Mouse (Mus musculus): ENCODE measurements at regions not wholly inside any gene's neighbourhood (a gene's known extent, or its start where the extent isn't known, plus 50 kb on each side); places are given as distances from the start of the nearest gene placed in this dataset.

DNA sequence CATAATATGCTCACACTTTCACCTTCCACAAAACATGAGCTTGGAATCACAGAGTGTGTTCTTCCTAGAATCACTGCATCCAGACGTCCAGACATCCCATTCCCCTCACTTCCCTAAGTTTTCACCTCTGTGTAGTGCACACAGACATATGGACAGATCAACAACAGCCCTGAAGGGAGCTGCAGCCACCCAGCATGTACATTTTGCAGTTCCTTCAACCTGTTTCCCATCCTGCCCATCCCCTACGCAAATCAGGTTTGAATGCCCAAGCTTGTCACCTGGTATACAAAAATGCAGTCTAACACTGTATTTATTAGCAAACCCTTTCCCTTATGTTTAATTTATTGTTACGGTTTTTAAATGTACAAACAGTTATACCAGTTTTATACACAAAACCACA, 294.4 kb upstream of the Prkd1 start:
- DNase-seq (ENCODE audit: low read depth): no peak

DNA sequence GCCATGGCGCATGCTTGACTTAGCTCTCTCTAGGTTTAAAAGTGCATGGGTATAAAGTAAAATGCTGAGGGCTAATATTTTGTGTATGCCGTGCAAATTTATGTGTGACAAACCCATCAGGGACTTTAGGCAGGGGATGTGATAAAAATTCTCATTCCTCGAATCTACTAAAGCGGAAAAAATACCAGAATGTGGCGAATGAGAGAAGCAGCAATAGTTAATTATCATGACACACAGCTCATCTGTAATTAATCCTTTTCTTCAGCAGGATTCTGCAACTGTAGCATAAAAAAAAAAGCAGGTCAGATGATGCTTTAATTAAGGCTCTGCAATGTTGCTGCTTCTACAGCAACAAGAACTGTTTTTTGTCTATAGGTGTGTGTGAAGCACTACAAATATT, 286.6 kb upstream of the Prkd1 start:
- no peak for DNase-seq (ENCODE audit: low read depth)

DNA sequence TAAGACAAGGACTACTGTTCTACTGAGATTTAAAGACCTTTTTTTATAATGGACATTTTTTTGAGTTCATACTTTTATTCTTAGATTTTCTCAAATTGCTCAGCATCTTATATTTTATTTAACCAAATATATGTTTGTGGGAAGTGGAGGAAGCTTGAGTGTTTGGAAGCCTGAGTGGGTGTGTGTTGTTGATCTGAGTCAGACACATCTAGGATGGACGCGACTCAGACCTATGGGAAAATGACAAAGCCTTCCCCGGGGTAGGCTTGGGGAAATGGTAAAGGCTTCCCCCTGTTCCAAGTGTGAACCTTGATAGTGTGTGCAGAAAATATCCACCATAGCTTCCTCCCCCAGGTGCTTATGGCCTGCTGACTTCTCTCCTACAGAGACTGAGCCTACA, 283.6 kb upstream of the Prkd1 start:
- no peak for DNase-seq (ENCODE audit: low read depth)

DNA sequence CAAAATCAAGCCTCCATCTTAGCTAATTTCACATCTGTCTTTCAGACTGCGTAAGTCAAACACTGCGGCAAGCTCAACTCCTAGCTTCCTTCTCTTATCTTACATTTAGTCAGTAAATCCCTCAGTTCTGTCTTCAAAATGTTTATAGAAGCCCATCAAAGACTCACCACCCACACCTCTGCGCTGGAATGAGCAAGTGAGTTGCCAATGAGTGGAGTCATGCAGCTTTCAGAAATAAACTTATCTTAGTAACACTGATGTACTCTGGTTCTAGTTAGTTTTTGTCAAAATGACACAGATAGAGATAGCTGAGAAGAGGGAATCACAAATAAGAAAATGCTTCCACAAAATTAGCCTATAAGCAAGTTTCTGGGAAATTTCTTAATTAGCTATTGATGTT, 280.7 kb upstream of the Prkd1 start:
- DNase-seq (ENCODE audit: low read depth): no peak

DNA sequence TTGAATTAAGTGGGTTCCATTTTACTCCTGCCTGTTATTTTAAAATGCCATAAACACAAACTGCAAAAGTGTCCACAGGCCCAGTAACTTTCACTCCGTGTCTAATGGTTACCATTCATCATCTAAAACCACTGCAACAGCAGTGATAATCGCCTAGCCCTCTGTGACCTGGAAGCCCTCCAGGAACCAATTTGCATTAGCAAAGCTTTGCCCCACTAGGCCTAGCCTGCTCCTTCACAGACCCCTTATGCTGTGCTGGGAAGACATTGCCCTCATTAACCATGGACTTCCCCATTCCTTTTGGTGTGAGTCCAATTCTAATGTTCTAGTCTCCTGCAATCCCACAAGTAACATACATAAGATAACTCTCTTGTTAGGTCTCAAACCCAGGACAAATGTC, 277.3 kb upstream of the Prkd1 start:
- DNase-seq (ENCODE audit: low read depth): no peak

DNA sequence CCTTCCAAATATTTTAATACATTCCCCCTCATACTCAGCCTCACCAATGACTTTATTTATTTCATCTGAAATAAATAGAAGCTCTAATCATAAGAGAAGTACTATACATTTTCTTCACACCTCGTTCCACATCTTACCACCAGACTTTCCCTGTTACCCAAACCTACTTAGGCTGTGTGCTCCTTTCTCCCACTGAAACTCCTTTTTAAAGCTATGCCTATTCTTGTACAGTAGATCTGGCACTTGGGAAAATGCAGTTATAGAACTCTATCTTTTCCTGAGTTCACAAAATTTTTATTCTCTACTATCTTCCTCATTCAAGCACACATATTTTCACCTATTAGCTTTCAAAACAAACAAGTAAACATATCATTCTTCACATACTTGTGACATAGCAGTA, 272.8 kb upstream of the Prkd1 start:
- no peak for DNase-seq (ENCODE audit: low read depth)

DNA sequence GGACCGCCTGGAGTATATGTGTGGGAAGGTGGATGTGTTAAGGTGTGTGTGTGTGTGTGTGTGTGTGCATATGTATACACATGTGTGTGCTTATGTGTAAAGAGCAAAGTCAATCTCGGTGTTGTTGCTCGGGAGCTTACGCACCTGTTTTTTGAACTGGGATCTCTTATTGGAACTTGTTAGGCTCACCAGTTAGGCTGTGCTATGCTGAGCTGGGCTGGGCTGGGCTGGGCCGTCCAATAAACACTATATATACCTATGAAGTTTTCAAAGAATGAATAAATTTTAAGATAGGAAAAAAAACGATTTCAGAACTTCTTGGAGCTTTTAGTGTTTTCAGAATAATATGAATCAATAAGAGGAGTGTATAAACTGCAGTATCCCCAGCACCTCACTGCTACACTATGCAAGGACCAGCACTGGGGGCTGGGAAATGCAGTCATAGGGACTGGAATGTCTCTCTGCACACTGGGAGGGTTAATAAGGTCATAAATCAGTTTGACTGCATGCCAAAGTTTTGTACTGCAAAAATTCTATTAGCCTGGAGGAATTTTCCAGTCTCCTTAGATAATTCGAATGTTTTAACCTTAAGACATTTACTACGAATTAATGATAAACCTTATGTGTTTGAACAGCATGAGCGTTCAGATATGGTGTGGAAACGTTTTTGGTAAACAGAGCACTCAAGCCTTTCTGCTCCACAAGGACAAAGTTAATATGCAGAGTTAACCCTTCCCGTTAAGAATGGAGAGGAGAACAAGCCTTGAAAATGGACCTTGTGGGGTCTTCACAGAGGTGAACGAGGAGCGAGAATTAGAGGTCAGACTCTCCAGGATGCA, 250.9 kb upstream of the Prkd1 start:
- DNase-seq (ENCODE audit: low read depth): no peak

DNA sequence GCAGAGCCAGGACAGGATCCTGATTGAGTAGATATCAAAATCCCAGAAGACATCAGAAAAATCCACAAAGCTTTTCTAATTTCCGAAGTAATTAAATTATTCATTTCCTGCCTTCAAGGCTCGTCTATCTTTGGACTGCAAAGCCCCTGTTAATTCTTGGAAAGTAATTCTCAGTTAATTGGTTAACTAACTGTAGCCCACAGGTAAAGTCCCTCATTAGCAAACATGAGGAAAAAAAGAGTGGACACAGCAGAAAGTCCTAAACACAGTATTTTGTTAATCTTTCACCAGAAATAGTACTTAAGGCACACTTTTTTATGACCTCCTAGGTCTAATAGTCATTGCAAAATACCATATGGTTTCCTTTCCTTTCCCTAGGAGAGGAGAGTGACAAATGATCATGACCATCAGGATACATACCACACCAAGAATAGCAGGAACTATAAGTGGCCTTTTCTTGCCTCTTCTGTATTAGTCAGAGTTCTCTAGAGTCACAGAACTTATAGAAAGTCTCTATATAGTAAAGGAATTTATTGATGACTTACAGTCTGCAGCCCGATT, 248.8 kb upstream of the Prkd1 start:
- no peak for DNase-seq (ENCODE audit: low read depth)

DNA sequence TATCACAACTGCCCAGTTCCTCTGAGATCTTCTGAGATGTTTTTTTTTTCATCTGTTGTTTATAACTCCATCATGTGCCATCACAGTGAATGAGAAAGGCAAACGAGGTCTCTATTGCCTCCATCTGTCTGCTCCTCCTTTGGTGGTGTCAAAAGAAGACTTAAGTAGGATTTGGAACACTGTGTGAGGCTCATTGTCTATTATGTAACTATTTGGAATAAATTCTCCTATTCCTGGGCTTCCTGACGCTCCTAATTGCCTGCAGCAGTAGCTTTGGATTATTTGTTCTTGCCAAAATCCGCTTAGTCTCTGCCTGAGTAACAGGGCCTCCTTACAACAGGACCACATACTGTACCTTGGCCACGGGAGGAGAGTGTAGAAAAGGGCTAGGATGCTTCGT, 244.7 kb upstream of the Prkd1 start:
- no peak for DNase-seq (ENCODE audit: low read depth)

DNA sequence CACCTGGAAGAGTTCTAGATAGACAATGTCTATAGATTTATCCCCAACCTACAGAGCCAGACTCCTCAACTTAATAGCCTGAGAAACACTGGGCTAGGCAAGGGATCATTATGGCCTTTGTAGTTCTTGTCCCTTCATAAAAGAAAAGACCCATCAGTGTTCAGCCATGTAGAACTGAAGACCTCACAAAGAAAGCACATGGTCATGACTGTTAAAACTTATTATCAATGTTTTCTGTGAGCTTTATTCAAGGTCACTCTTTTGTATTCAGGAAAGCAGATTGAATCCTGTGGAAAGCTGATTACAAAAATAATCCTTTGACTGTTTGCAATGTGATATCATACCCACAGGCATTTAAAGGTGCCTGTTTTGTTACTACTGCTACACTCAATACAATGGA, 226.9 kb upstream of the Prkd1 start:
- DNase-seq (ENCODE audit: low read depth): no peak

DNA sequence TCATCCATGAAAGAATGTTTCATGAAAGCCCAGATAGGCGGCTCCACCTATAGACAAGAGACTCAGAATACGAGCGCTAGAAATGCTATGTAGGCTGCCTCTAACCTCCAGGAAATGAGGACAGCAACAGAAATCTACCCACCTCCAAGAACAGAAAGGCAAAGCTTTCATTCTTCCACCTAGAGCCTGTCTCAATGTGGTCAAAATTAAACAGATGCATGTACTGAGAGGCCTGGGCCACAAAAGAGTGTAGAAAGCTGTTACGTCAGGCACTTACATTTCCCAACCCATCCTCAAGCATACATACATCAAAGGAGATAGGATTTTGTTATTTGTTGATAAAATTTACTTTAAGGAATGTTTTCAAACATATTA, 225.1 kb upstream of the Prkd1 start:
- no peak for DNase-seq (ENCODE audit: low read depth)

DNA sequence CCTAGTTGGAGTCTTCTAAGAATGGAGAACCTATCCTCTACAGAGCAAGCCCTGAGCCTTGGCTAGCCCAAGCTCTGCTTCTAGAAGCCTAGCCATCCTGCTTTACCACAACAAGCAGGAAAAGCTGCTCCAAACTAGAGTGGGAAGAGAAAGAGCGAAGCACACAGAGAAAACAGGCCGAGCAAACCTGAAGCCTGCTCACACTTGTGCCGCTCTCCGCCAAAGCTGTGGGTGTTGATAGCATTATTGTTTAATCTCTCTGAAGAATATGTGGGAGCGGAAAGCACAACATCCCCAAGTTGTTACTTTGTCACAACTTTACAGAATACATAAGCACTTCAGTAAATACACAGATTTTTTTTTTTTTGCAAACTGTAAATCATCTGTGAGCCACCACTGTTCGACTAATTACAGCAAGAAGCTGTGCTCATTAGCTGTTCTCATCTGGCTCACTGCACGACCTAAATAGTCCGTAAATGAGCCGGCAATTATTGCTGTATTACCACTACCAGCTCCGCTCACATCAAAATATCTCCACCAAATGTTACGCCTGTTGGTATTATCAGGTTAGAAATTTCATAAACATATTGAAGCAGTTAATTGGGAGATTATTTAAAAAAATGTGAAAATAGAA, 224.6 kb upstream of the Prkd1 start:
- no peak for DNase-seq (ENCODE audit: low read depth)

DNA sequence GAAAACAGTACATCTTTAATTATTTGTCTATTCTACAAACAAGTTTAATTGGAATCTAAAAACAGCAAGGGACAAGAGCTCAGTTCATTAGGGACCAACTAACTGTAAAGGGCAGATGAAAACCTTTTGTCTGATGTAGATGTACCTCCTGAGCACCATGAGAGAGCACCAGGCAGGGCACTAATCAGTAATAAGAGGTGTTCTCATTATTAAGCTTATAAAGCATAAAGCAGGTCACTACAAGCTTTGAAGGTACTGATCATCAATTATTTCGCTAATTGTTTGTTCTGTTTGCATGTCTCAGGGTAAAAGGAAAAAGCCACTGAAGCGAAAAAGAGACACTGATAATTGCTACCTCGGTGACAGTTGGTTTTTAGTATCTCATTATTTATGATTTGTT, 202.7 kb upstream of the Prkd1 start:
- DNase-seq (ENCODE audit: low read depth): no peak

DNA sequence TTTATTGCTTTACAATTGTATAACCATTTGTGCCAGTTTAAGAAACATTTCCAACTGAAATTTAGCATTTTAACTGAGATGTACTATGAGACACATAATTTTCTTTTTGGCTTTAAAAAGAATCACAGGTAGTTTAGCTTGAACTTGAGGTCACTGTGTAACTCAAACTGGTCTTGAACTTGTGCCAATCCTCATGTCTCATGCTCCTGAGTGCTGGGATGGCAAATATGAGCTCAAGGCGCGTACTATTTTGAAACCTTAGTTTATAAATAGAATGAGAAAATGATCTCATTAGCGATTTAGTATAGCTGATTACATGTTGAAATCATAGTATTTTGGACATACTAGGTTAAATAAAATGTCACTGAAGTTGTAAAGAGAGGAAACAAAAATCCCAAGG, 199.1 kb upstream of the Prkd1 start:
- no peak for DNase-seq (ENCODE audit: low read depth)

DNA sequence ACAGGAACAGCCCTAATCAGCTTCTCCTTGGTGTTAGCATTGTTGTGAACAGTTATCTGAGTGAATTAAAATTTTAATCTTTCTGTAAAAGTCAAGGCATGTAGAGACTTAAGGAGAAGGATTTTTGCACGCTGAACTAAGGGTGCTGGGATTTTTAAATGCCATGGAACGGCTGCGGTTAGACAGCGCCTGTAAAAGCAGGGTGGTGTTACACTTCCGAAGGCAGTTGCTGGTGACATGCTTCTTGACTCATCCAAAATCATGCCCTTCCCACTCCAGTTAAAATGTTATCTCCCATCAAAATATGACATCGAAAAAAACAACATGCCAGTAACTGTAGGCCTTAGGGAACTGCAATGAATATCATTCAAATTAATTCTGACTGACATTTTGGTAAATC, 193.8 kb upstream of the Prkd1 start:
- peak; percentile 17 for DNase-seq (ENCODE audit: low read depth)

DNA sequence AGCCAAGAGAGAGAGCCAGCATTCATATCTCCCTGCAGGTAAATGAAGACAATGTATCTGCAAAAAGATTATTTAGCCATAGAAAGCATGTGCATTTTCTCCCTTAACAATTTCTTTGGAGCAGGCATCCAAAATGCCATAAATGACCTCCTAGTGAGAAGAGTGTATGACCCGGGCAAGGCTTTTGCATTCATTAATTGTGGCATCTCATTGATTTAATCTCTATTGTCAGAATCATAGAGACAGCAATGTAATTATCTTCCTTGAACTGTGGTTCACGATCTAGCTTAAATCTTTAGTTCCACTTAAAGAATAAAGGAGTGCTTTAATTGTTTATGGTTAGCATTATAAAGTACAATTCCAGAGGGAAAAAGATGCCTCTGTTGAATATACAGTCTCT, 190.5 kb upstream of the Prkd1 start:
- DNase-seq (ENCODE audit: low read depth): no peak

DNA sequence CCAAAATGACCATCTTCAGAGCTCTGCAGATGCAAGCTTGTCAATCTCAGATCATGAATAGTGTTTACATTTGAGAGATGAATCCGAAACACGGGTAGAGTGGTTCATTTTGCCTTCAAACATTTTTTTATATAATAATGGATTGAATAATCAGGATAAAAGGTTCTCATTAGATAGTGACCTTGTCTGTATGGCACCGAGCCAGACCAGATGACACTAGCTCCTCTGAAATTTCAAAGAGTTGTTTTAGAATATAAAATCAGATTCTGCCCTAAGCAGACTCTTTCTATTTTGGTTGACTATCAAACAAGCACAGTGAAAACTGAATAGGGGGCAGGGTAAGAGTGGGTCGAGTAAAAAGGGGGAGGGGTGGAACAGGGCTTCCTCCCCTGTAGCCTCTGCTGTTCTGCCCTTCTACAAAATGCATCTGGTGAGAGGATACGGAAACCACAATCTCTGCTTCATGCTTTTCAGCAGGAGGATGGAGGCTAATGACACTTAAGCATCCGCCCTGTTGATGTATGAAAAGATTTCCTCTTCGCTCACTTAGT, 159.9 kb upstream of the Prkd1 start:
- DNase-seq (ENCODE audit: low read depth): no peak

DNA sequence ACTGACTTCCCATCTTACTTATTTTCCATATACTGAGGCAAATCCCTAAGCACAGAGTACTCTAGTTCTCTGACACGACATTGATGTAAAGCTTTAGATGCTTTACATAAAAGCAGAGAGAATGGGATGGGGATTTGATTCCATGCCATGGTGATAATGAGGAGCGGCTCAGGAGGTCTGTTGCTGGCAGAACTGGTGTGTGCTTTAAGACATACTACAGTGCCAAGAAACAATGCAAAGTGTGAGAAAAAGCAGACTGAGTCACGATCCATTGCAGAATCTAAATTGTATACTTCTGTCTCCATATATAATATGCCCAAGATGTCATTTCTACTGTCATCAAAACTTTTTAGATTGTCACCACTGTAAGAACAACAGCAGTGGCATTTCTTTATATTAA, 155.5 kb upstream of the Prkd1 start:
- DNase-seq (ENCODE audit: low read depth): no peak

DNA sequence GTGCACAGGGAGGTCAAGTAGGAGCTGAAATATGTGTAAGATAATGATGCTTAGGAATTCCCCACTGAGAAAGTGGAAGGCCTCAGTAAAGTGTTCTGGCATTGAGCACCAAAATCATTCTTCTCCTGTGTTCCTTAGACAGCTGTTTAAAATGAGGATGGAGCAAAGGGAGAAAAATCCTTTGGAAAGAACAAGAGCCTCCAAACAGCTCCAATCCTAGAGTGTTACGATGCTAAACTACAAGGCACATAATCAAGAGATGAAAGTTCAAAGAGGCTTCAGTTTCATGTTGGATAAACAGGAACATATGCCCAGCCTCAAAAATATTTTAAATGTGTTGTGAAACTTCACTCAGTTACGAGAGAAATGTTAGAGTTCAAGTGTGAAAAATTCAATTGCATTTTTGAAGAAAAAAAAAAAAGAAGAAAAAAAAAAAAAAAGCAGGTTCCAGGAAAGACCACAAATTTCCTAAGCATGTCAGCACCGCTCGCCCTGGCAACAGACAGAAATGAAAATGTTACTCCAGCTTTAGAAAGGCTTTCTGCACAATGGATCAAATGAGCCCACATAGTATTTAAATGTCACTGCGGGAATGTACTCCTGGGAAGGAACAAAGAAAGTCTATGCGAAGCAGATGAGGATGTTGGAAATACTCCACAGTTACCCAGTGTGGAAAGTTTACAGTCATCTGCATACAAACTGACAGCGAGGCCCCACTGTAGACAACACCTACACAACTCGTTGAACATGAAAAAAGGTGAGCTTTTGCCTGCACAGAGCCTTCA, 116.5 kb upstream of the Prkd1 start:
- DNase-seq (ENCODE audit: low read depth): no peak

DNA sequence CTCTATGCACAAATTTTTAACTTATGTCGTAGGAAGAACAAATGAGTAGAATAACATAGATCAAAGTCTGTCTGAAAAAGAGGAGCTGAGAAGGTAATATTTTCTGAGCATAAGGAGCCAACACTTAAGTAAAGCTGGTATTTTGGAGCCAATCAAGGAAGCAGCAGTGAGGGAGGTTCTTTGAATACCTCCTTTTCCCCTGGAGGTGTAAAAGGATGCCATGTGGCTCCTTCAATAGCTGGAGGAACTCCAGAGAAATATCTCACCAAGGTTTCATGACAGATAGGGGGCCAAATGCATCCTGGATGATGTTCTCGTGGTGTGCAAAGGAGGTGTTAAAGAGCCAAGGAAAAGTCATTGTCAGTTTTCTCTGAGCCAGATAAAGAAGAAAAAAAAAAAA, 115.6 kb upstream of the Prkd1 start:
- no peak for DNase-seq (ENCODE audit: low read depth)

DNA sequence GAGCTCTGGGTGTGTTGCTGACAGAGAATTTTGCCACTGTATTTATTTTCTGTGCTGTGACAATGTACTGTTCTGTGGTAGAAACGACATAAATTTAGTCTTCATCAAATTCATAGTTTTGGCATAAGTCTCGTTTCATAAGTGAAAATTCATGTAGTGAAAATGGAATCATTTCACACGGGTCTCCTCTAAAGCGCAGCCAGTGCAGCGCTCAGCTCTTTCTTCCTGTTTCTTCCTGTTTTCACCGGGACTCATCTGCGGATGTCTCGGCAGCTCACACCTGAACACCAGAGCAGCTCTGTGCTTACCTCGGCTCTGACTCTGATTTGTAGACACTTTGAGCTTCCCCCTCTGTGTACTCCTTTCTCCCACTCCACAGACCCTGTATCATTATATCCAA, 85.2 kb upstream of the Prkd1 start:
- no peak for DNase-seq (ENCODE audit: low read depth)

DNA sequence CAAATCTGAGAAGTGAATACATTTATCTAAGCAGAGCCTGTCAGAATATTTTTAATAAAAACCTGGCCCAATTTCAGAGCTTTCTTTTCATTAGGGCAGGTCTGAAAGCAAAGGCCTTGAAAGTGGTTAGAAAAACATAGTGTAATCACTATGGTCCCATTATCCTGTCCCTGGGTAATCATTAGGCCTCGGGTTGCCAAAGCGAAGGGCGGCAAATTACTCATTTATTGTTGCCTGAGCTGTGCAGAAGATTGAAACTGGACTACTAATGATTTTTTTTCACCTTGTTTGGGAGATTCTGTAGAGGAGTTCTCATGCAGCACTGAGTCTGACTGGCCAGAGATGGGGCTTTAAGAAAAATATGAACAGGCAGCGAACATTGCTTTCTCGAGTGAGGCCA, 63.7 kb upstream of the Prkd1 start:
- no peak for DNase-seq (ENCODE audit: low read depth)
